Mouse (Mus musculus): ENCODE data around the gene Cry2. TPM values are rescaled to one million over a fixed set of nuclear protein-coding genes. Genes with fewer than 3 reads are reported as not detected.
"Not testable (repeated sequence)": the region's sequence is repeated elsewhere in the genome, so short reads cannot be mapped to it uniquely, and the experiment has no call there.

Cry2 gene
- polyA plus RNA-seq, 3 experiments from 2014 or later: 3.5 to 10.2 (median 6.9) TPM

DNA sequence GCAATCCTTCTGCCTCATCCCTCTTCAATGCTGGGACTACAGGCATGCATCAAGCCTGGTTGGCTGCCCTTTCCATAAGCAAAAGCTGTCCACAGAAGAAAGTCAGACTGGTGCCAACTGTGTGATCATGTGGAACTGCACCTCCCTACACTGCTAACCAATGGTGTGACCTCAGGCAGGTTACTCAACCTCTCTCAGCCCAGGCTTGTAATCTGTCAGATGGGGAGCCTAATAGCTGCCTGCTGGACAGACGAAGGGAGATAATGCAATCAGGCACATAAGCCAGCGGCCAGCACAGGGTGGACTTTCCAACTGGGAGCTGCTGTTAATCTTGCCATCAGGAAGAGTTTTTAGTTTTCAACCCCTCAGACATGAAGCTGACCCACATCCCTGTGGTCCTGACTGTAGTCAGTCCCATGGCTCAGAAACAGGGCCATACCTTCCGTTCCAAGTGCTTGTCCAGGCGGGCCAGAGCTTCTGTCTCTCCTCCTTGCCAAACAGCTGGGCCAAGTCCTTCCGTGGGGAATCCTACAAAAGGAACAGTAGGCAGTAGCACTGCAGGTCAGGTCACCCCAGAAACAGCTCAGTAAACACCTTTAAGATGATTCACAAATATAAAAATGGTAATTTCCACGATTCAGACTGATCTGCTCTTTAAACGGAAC, 12.0 kb downstream of the Cry2 start:
- no peak for ATAC-seq

DNA sequence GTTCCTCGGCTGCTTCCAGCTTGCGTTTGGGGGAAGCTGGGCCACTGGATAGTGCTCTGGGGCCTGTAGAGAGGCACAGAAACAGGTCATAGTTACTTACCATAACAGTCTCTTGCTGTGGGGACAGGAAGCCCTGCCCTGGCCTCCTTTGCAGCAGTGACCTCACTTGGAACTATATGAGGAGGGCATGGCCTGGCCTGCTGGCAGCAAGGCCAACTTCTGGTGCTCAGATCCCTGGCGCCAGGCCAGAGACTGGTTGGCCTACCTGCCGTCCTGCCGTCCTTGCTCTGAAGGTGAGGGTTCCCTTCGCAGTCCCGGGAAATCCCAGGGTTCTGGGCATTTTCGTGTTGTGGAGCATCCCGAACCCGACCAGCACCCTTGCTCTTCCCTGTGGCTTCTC, 22.1 kb downstream of the Cry2 start:
- ATAC-seq: no peak

DNA sequence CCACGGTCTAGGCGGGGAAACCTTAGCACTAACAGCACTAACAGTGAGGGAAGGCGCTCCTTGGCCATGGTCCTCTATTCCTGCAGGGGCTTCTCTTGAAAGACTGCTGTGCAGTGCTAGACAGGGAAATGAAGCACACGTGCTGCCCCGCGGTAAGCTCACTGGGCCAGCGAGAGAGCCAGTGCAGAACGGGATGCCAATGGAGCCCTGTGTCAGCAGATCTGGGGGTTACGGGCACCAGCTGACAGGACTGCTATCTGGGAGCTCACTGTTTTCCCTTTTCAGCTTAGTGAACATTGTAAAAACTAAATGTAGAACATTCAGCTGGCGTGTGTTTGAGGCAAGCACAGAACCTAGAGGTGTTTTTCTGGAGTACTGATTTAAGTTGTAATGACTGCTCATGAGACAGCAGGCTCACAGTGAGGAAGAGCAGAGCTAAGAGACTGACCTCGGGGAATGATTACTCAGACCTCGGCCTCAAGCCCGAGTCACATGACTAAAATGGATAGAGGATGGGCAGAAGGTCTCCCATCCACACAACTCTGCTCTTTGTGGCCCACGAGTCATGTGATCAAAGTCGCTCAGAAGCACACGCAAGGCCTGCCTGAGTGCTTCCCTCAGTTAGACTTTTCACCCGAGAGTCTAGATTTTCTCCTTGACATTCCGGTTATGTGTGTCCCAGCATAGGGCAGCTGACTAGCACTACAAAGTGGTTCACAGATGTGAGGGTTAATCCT, 25.4 kb downstream of the Cry2 start:
- no peak for ATAC-seq

DNA sequence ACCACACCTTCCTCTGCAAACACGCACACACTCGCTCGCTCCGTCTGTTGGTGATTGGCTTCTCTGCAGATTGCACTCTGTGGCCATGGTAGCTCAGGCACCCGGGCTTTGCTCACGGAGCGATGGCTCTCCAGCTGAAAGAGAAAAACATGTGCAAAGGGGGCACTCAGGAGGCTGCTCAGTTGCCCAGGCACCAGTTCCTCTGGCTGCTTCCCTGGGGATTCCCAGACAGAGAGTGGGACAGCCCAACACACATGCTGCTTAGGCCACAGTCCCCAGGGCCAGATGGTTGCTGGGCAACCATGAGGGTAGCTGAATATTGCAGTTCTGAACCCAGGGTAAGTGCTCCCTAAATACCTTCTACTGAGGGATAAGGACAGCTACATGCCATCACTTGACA, 28.2 kb downstream of the Cry2 start:
- ATAC-seq: no peak

DNA sequence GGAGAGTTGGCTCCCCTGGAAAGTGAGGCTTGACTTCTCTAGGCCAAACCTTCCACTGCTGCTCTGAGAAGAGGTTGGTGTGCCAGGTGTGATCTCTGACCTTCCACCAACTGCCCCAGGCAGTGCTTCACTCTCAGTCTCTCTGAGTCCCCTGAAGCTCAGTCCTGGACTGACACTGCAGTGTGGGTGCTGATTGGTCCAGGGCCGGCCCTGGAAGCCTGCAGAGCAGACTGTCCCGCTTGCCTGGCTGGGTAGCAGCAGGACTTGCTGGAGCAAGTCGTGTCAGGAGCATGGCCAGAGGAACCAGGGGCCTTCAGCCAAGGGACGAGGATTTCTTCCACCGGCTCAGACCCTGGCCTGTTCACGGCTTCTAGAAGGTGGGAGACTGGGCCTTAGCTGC, 29.1 kb downstream of the Cry2 start:
- no peak for ATAC-seq

DNA sequence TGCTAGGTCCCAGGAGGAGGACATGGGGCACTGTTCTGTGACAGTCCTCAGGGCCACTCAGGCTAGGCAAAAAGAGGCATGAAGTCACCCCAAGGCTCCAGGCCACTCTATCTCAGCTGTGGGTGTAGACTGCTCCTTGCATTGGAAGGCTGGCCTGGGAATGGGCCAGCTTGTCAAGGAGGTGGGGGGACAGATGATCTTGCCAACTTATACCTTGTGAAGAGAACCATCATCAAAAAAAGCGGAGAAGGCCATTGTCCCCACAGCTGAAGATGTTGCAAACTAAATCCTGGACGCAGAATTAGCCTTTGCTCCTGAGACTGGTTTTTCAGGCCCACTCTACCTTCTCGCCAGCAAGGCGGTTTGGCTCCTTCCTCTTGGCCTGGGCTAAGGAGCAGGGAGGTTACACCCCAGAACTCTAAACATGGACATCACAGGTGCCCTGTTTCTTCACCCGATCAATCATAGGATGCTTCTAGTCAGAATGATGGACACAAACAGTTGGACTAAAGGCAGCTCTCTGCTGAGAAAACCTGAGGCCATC, 30.0 kb downstream of the Cry2 start:
- no peak for ATAC-seq

DNA sequence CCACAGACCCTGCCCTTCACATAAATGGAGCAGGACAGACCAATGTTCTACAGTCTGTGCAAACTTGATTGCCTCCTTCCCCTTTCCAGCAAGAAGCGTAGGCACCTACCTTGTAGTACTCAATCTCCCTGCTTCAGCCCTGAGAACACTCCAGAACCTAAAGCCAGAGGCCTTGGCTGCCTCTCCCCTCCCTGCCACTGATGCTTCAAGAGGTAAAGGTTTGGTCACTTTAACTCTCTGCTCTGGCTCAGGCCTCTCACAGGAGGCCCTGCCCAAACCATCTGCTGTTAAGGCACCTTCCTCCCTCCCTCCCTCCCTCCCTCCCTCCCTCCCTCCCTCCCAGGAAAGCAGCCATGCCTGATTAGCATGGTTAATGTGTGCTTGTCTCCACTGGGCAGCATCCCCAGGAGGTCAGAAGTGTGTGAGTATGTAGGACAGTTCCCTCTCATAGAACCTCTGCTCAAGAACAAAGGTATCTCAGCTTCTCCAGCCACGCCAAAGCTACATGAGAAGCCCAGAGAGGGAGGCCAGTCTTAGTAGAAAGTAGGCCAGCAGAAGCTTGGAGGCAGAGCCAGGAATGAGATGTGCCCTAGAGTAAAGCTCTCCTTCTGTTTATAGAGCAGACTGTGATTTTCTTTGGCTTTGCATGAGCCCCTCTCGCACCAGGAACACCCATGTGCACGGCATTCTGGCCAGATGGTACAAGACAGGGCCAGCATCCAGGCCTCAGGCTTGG, 31.1 kb downstream of the Cry2 start:
- no peak for ATAC-seq

DNA sequence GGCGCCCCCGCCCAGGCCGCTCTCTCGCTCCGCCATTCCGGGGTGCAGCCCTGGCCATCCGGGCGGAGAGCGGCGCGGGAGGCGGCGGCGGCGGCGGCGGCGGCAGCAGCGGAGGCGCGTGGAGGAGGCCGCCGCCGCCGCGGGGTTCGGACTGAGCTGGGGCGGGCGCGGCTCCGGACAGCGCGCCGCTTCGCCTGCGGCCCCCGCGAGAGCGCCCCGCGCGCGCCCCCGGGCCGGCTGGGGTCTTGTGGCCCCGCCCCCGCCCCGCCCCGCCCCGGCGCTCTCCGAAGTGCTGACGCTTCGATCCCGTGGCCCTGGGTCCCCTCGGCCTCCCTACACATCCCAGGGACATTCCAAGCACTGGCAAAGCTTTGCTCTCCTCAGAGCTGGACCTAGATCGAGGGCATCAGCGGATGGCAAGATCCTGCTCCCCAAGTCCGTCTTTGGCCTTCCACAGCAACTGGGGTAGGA, 32.7 kb downstream of the Cry2 start, which contains the start of gene Mapk8ip1:
Mapk8ip1 (minus strand) TSS at position 173 of the 471 bp plus-strand sequence.
- no peak for ATAC-seq

DNA sequence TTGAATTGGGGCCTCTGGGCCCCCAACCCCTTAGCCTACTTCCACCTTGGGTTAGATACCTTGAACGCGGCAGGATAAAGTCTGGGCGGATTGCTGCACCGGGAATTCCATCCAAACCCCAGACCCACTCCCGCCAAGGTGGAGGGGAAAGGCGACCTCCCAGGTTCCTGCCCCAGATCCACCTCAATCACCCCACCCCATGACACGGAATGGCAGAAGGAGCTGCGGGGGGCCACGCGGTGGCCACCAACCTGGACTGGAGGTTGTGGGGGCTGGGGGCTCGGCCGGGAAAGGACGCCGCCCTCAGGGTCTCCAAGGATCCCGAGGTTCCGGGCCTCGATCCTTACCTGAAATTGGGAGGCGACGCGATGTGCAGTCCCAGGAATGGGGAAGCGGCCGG, 33.2 kb downstream of the Cry2 start:
- no peak for ATAC-seq

DNA sequence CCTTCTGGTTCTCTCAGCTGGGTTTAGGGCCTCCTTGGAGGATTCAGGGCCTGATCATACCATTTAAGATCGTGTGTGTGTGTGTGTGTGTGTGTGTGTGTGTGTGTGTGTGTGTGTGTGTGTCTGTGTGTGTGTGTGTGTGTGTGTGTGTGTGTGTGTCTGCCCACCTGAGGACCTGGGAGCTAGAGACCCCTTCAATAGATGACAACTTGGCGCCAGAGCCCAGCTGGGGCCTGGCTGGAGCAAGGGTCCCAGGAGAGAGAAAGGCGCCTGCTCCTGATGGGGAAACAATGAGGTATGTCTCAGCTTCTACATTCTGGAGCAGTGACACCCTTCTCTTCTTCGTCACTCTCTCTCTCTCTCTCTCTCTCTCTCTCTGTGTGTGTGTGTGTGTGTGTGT, 34.0 kb downstream of the Cry2 start:
- ATAC-seq: not testable (repeated sequence)

DNA sequence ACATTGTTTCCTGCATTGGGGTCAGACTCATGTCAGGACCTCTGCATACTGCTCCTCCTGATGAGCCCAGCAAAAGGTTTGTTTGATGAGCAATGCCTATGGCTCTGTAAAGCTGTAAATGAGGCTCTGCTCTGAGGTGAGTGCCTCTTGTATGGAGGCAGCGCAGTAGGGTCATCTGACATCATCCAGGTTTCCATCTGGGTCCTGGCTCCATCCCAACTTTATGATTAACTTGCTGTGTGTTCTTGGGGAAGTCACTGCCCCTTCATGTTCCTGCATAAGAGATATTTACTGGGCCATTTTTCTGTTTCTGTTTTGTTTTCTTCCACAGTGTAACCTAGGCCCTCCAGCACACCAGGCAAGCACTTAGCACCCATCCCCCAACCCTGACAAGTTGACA, 36.4 kb downstream of the Cry2 start:
- no peak for ATAC-seq

DNA sequence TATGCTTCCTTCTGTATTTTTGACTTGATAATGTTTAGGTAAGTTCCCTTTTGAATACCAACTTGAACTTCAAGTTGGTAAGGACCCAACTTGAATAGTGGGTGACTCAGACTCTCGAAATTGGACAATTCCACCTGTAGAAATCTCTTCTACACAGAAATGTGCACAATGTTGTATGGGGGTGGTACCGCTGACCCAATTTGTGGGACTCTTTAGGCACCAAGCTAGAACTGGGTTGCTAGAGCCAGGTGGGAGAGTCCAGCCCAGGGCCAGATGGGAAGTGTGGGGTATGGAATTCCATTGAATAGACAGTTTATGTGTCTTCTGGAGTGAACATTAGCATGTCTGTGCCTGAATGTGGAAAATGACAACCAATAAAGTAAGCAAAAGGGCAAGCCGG, 38.3 kb downstream of the Cry2 start:
- no peak for ATAC-seq

DNA sequence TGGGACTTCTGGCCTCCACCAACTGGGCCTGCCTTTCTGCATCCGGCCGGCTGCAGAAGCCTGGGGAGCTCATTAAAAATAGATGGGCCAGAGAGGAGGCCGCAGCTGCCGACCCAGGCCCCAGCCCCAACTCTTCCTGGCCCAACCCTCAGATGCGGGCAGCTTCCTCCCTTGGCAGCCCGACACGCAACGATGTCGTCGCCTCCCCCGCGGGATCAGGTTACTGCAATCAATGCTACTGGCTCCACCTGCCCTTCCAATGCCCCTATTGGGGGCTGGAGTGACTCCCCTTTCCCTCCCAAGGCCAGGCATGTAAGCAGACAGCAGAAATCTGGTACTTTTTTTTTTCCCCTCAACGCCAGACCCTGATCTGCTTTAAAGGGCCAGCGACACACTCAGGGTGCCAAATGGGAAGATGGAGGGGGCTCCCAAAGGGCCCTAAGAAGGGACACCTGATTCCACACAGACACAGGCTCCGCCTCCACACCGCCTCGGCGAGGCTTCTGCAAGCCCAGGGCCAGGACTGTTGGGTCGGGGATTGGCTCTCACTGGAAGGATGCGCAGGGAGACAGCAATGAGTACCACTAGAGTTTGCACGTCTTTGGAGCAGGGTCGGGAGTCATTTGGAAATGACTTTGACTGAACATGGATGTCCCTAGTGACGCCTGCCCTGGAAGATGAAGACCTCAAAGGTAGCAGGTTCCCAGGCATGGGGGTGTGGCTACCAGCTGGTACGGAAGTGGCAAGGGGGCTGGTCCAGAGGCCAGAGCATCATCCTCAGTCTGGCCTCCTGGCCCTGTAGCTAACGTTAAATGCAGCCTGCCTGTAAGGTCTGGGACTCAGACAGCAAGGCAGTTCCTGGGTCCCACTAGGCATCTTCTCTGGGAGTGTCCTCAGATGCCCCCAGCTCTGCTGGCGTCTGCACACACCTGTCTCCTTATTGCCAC, 41.3 kb downstream of the Cry2 start:
- ATAC-seq: peak; percentile 56

DNA sequence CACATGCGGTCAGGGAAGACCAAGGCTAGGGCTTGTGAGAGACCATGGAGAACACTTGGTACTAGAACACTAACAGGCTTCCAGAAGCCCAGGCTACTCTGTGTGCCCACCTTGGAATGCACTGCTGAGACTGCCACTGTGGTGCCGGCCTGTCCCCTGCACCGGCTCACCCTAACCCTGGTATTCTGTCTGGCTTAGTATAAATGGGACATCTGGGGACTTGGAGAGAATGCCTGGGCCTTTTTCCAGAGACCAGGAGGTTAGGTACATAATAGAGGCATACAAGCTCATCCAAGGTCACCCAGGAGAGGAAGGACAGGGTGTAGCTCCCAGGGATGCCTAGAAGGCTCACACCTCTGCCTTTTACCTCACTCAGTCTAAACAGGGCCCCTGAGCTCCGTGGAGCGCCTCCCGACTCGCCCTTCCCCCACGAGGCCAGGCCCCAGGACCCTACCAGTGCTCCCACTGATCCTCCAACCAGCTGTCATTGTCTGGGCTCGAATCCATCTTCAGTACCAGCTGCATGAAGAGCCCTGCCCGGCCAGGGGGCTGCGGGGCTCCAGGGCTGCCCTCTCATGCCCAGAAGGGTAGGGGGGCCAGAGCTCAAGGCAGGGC, 42.0 kb downstream of the Cry2 start:
- ATAC-seq: no peak

DNA sequence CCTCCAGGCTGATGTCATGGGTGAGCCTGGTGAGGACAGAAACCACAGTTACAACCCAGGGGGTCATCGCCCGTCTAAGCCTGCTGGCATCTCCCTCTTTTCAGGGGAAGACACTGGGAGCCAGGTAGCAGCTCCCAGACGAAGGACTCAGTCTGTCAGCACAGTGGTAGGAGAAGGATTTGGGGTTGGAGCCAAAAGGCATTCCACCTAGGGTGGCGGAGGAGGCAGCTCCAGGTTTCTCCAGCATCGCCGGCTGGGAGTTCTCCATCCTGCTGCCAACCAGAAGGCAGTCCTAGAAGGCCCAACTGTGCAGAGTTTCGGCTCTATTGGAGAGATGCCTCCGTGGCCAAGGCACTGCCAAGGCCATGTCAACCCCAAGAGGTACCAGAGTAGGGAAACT, 42.7 kb downstream of the Cry2 start:
- no peak for ATAC-seq

DNA sequence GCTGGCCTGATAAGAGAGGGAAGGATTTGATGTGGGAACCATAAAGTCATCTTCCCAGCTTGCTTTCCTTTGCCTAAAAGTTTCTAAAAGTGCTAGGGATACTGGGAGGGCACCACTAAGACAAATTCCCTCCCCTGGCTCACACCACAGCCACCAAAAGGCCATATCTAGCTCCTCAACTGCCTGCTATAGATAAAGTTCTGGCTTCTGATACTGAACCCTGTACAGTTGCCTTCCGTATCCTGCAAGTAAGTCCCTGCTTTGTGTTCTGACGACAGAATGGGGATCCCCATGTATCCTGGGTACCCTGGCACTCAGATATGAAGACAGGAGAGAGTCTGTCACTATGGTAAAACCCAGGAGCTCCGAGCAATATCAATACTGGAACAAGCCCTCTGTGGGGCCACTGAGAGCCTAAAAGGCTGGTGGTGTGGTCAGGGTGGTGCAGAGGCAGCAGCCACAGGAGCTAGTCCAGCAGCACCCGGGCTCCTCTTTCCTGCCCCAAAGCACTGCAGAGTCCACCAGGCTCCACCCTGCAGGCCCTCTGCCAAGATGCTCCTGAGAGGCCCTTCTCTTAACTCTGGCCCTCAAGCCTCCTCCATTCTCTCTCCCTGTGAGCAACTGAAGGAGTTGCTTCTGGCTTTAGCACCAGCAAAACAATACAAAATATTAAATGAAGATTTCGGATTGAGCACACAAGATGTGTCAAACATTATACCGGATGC, 43.5 kb downstream of the Cry2 start:
- no peak for ATAC-seq

DNA sequence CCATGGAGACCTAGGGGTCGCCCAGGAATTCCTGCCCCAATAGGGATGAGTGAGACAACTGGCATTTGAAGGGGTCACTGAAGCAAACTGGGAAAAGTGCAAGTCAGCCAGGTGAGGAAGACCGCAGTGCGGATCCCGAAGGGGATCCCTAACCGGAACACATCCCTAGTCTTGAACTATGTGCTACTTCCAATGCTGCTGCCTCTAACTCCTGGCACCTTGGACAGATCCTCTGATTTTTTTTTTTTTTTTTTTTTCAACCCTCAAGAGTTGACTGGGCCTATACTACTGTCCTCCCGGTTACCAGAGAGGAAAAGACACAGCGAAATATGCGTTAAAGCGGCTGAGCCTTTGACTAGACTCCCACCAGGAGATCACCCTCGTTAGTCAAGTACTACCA, 44.2 kb downstream of the Cry2 start:
- ATAC-seq: no peak

DNA sequence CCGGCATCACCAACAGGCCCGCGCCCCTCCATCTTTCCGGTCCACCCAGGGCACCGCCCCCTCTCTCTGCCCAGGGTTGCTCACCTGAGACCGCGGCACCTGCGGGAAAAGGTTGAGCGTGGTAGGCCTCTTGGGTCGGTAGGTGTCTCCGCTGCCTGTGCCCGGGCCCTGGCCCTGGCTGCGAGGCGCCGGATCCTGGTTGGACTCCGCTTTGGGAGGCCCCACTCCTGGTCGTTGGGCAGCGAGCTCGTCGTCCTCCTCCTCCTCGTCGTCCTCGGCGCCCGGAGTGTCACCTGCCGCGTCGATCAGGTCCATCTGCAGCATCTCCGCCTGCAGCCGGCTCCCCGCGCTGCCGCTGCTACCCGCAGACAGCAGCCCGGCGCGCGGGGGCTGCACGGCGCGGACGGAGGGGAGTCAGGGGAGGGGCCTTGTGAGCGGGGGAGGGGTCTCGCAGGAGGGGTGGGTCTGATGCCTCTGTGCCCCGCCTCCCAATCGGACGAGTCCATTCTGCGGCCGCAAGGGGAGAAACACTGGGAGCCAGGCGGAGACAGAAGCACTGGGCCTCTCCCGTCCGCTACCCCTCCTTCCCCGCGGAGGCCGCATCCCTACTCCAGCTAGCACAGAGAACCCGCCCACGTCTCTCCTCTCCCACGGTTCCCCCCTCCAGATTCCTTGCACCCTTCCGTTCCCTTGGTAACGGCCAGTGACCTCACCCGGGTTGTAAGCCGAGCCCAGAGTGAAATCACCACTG, 44.8 kb downstream of the Cry2 start:
- peak; percentile 56 for ATAC-seq

DNA sequence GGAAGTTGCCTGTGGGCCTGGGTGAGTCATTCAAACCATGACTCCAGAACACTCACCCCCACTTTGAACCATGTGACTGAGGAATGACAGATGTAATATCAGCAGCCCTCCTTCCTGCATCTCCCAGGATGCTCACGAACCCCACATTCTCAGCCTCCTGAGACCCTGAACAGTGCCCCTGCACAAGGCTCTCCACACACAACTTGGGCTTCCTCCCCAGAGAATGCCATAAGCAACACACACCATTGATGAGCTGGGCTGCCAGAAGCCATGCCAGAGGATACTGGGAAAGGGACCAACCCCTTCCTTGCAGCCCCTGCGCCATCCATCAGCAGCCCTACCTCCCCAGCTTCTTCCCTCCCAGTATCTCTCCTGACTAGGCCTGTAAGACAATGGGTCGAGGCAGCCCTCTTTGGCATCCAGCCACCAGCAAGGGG, 45.7 kb downstream of the Cry2 start:
- no peak for ATAC-seq

DNA sequence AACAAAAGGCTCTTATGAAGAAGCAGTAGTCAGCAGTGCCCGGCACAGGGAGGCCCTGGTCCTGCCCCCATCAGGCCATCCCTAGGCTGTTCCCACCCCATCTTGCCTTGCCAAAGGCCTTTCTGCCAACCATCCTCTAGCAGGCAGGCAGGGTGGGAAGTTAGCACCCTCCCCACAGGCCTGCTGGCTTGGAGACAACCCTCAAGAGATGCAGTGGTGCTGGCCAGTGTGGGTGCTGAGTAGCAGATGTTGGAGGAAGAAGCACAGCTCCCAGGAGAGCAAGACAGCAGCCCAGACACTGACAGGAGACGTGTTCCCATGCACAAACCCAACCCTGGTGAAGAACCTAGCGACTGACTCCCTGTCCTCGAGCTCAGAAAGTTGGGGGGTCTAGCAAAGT, 46.2 kb downstream of the Cry2 start:
- no peak for ATAC-seq

Data from inflammation-experienced regulatory T-cells, adult 6 months (primary cell).